Mouse (Mus musculus): ENCODE measurements around the gene Spo11. TPM values are rescaled to one million over a fixed set of nuclear protein-coding genes. Genes with fewer than 3 reads are reported as not detected.

The Spo11 gene
- total RNA-seq, 2 experiments from 2014 or later, result 0.30 to 0.86 TPM

- DNase-seq (ENCODE audit: extremely low spot score in 1 of 2, low spot score in 2 of 2), result no peak
- H3K4me3 ChIP-seq, result no peak overlapping the region
- TF ChIP-seq CTCF (IDR thresholded peaks at IDR 0.05), result no peak
- H3K27ac ChIP-seq, result no peak overlapping the region
- intact Hi-C loops (cut with DNase I), result no loop called here
Observed at GRCm38 (mm10) chr2:173027169-173027823, 49.8 kb downstream of the Spo11 start.

GRCm38 (mm10) chr2:173027824-173028495, 50.5 kb downstream of the Spo11 start:
- Histone ChIP-seq H3K4me3 (no peak overlapping the region), H3K27ac (no peak overlapping the region)
- no peak for DNase-seq (ENCODE audit: extremely low spot score in 1 of 2, low spot score in 2 of 2)
- no peak for TF ChIP-seq CTCF (IDR thresholded peaks at IDR 0.05)
- intact Hi-C loops (cut with DNase I), result no loop called here

GRCm38 (mm10) chr2:173028508-173029031, 51.1 kb downstream of the Spo11 start:
- intact Hi-C loops (cut with DNase I), result no loop called here
- Histone ChIP-seq H3K27ac (no peak overlapping the region), H3K4me3 (no peak overlapping the region)
- no peak for DNase-seq (ENCODE audit: extremely low spot score in 1 of 2, low spot score in 2 of 2)
- no peak; the same call in 1 of the 2 replicates for TF ChIP-seq CTCF (IDR thresholded peaks at IDR 0.05)

GRCm38 (mm10) chr2:173030591-173031338, 53.3 kb downstream of the Spo11 start:
- intact Hi-C loops (cut with DNase I), result no loop called here
- DNase-seq (ENCODE audit: extremely low spot score in 1 of 2, low spot score in 2 of 2), result no peak

GRCm38 (mm10) chr2:173033531-173033930, 56.0 kb downstream of the Spo11 start:
- intact Hi-C loops (cut with DNase I), result no loop called here
- H3K27ac ChIP-seq, result no peak overlapping the region
- no peak for DNase-seq (ENCODE audit: extremely low spot score in 1 of 2, low spot score in 2 of 2)
- H3K4me3 ChIP-seq, result no peak overlapping the region
- no peak for TF ChIP-seq CTCF (IDR thresholded peaks at IDR 0.05)

More at GRCm38 (mm10) chr2:173030591-173031338, 53.3 kb downstream of the Spo11 start:
- TF ChIP-seq CTCF (IDR thresholded peaks at IDR 0.05), result no peak
- H3K4me3 ChIP-seq, result no peak overlapping the region
- H3K27ac ChIP-seq, result no peak overlapping the region

- no peak for DNase-seq (ENCODE audit: extremely low spot score in 1 of 2, low spot score in 2 of 2)
- no peak overlapping the region for H3K27ac ChIP-seq
- H3K4me3 ChIP-seq, result no peak overlapping the region
- no peak for TF ChIP-seq CTCF (IDR thresholded peaks at IDR 0.05)
- intact Hi-C loops (cut with DNase I), result no loop called here
Observed at GRCm38 (mm10) chr2:173034998-173035397, 57.5 kb downstream of the Spo11 start.

GRCm38 (mm10) chr2:173035653-173036052, 58.2 kb downstream of the Spo11 start:
- intact Hi-C loops (cut with DNase I), result no loop called here
- no peak for TF ChIP-seq CTCF (IDR thresholded peaks at IDR 0.05)

GRCm38 (mm10) chr2:173036055-173036454, 58.6 kb downstream of the Spo11 start:
- H3K4me3 ChIP-seq, result no peak overlapping the region
- intact Hi-C loops (cut with DNase I), result no loop called here
- TF ChIP-seq CTCF (IDR thresholded peaks at IDR 0.05), result no peak

More at GRCm38 (mm10) chr2:173035653-173036052, 58.2 kb downstream of the Spo11 start:
- no peak overlapping the region for H3K4me3 ChIP-seq
- no peak for DNase-seq (ENCODE audit: extremely low spot score in 1 of 2, low spot score in 2 of 2)
- H3K27ac ChIP-seq, result no peak overlapping the region

GRCm38 (mm10) chr2:173036611-173037010, 59.1 kb downstream of the Spo11 start:
- intact Hi-C loops (cut with DNase I), result no loop called here
- no peak for TF ChIP-seq CTCF (IDR thresholded peaks at IDR 0.05)
- Histone ChIP-seq H3K4me3 (no peak overlapping the region), H3K27ac (no peak overlapping the region)
- DNase-seq (ENCODE audit: extremely low spot score in 1 of 2, low spot score in 2 of 2), result no peak

More at GRCm38 (mm10) chr2:173036055-173036454, 58.6 kb downstream of the Spo11 start:
- H3K27ac ChIP-seq, result no peak overlapping the region
- no peak for DNase-seq (ENCODE audit: extremely low spot score in 1 of 2, low spot score in 2 of 2)

- DNase-seq (ENCODE audit: extremely low spot score in 1 of 2, low spot score in 2 of 2), result no peak
- Histone ChIP-seq H3K27ac (no peak overlapping the region), H3K4me3 (no peak overlapping the region)
- no peak for TF ChIP-seq CTCF (IDR thresholded peaks at IDR 0.05)
- intact Hi-C loops (cut with DNase I), result no loop called here
Observed at GRCm38 (mm10) chr2:173037347-173037746, 59.8 kb downstream of the Spo11 start.

GRCm38 (mm10) chr2:173037827-173038607, 60.5 kb downstream of the Spo11 start:
- H3K27ac ChIP-seq, result no peak overlapping the region
- intact Hi-C loops (cut with DNase I), result no loop called here
- no peak overlapping the region for H3K4me3 ChIP-seq
- DNase-seq (ENCODE audit: extremely low spot score in 1 of 2, low spot score in 2 of 2), result no peak
- TF ChIP-seq CTCF (IDR thresholded peaks at IDR 0.05), result no peak
